Mouse (Mus musculus) T-helper 2 cell (primary cell): ENCODE data around the gene 1700013G24Rik.

Experiments
- in situ Hi-C: fragments of 300-600 bp; cut with MboI, MseI; formaldehyde crosslinking; loops from one replicate; pipeline ENCODE4 v1.15.1; 2025; ENCODE audit warnings: high pct_unique_total_duplicates

Gene 1700013G24Rik

GRCm38 (mm10) chr4:137475271-137476050 lies 22.4 kb downstream of the 1700013G24Rik start:
- in situ Hi-C loops = no loop called here

GRCm38 (mm10) chr4:137476065-137476760 lies 23.1 kb downstream of the 1700013G24Rik start:
- in situ Hi-C loops = no loop called here

- in situ Hi-C loops = no loop called here
These were observed 23.7 kb downstream of the 1700013G24Rik start for GRCm38 (mm10) chr4:137476761-137477237.

GRCm38 (mm10) chr4:137477611-137478010 lies 24.5 kb downstream of the 1700013G24Rik start:
- in situ Hi-C loops = no loop called here

GRCm38 (mm10) chr4:137478306-137478705 lies 25.2 kb downstream of the 1700013G24Rik start:
- in situ Hi-C loops = no loop called here

- in situ Hi-C loops = no loop called here
These were observed 26.7 kb downstream of the 1700013G24Rik start for GRCm38 (mm10) chr4:137479757-137480156.

GRCm38 (mm10) chr4:137480191-137480992 lies 27.3 kb downstream of the 1700013G24Rik start:
- in situ Hi-C loops = no loop called here

GRCm38 (mm10) chr4:137480993-137481340 lies 27.9 kb downstream of the 1700013G24Rik start:
- in situ Hi-C loops = no loop called here

GRCm38 (mm10) chr4:137481381-137482030 lies 28.4 kb downstream of the 1700013G24Rik start:
- in situ Hi-C loops = no loop called here

GRCm38 (mm10) chr4:137483871-137484270 lies 30.8 kb downstream of the 1700013G24Rik start:
- in situ Hi-C loops = no loop called here

GRCm38 (mm10) chr4:137484586-137484985 lies 31.5 kb downstream of the 1700013G24Rik start:
- in situ Hi-C loops = no loop called here

- in situ Hi-C loops = no loop called here
These were observed 32.3 kb downstream of the 1700013G24Rik start for GRCm38 (mm10) chr4:137485258-137485960.

- in situ Hi-C loops = no loop called here
These were observed 33.3 kb downstream of the 1700013G24Rik start for GRCm38 (mm10) chr4:137486081-137487014.

GRCm38 (mm10) chr4:137487286-137488000 lies 34.4 kb downstream of the 1700013G24Rik start:
- in situ Hi-C loops = no loop called here

- in situ Hi-C loops = no loop called here
These were observed 35.0 kb downstream of the 1700013G24Rik start for GRCm38 (mm10) chr4:137488038-137488437.

GRCm38 (mm10) chr4:137488571-137489303 lies 35.7 kb downstream of the 1700013G24Rik start:
- in situ Hi-C loops = no loop called here

- in situ Hi-C loops = no loop called here
These were observed 36.9 kb downstream of the 1700013G24Rik start for GRCm38 (mm10) chr4:137489996-137490395.

GRCm38 (mm10) chr4:137492563-137492962 lies 39.5 kb downstream of the 1700013G24Rik start:
- in situ Hi-C loops = no loop called here
